Mouse (Mus musculus) limb, embryonic 14.5 days (tissue): ENCODE data around the gene Agl. TPM values are rescaled to one million over a fixed set of nuclear protein-coding genes. Genes with fewer than 3 reads are reported as not detected.

Experiments used
- ATAC-seq: fragments of 200-750 bp; cut with Nextera tagmentation; 2 replicates; pipeline ENCODE4 v1.8.0; 2017; ENCODE audit warnings: low read depth, moderate number of reproducible peaks, moderate TSS enrichment; ENCODE audit not compliant: low FRiP score
- DNase-seq: peaks from one replicate; pipeline ENCODE4 v3.0.0-alpha.2; 2015; ENCODE audit warnings: low spot score
- H3K27ac ChIP-seq: fragments of 300-500 bp; sonication (generic); replicated peaks from 2 replicates; pipeline ENCODE4 v1.5.1; 2014; ENCODE audit warnings: low read depth, mild to moderate bottlenecking, low read length, moderate library complexity, mixed read lengths
- H3K27me3 ChIP-seq: fragments of 300-500 bp; sonication (generic); 2 replicates; pipeline ENCODE4 v1.6.1; 2014; ENCODE audit warnings: low read length, mixed read lengths; ENCODE audit not compliant: control insufficient read depth, insufficient read depth
- H3K36me3 ChIP-seq: fragments of 300-500 bp; sonication (generic); 2 replicates; pipeline ENCODE4 v1.6.1; 2014; ENCODE audit warnings: mild to moderate bottlenecking, low read length, moderate library complexity, mixed read lengths; ENCODE audit not compliant: control insufficient read depth, insufficient read depth
- H3K4me1 ChIP-seq: fragments of 300-500 bp; sonication (generic); 2 replicates; pipeline ENCODE4 v1.6.1; 2014; ENCODE audit warnings: antibody characterized with exemption, low read length, mixed read lengths; ENCODE audit not compliant: control insufficient read depth, insufficient read depth
- H3K4me2 ChIP-seq: fragments of 300-500 bp; sonication (generic); replicated peaks from 2 replicates; pipeline ENCODE4 v1.6.1; 2014; ENCODE audit warnings: low read depth, mild to moderate bottlenecking, low read length, moderate library complexity; ENCODE audit not compliant: severe bottlenecking
- H3K4me3 ChIP-seq: fragments of 300-500 bp; sonication (generic); replicated peaks from 2 replicates; pipeline ENCODE4 v1.5.1; 2014; ENCODE audit warnings: low read length
- H3K9ac ChIP-seq: fragments of 300-500 bp; sonication (generic); 2 replicates; pipeline ENCODE4 v1.6.1; 2014; ENCODE audit warnings: mild to moderate bottlenecking, low read depth, low read length, moderate library complexity; ENCODE audit not compliant: severe bottlenecking
- H3K9me3 ChIP-seq: fragments of 300-500 bp; sonication (generic); 2 replicates; pipeline ENCODE4 v1.6.1; 2016; ENCODE audit warnings: low read length; ENCODE audit not compliant: control insufficient read depth
- POLR2A ChIP-seq: fragments of 200-500 bp; IDR thresholded peaks from 2 replicates; pipeline ENCODE4 v1.8.0; 2012; ENCODE audit warnings: inconsistent platforms, mild to moderate bottlenecking, moderate library complexity, borderline replicate concordance; ENCODE audit not compliant: insufficient read depth, insufficient read length; ENCODE audit errors: extremely low read depth
- WGBS: fragments of 180-500 bp; shearing (Covaris S2); extraction: QIAGEN DNeasy Blood & Tissue Kit; methylation state at CpG from one replicate; pipeline ENCODE4 v1.1.7; 2014; 5-methylcytosine and 5-hydroxymethylcytosine counted together
- polyA plus RNA-seq, 2 experiments: library from polyadenylated mRNA; depleted of rRNA in 1 of 2; stranded (reverse) in 1 of 2; unstranded in 1 of 2; fragments of >200 nt; fragmentation: Nextera tagmentation in 1 of 2; extraction: Ambion mirVana in 1 of 2; gene quantifications; 2 replicates each; pipeline versions ENCODE4 v1.2.1 to v1.2.3; 2012 to 2014

Gene Agl
- polyA plus RNA-seq, 2 experiments: 18.0 to 26.9 TPM

GRCm38 (mm10) chr3:116848099-116848498, 40.1 kb upstream of the Agl start:
- no peak overlapping the region for H3K27ac ChIP-seq
- no peak for TF ChIP-seq POLR2A
- H3K4me2 ChIP-seq: no peak overlapping the region
- no peak for DNase-seq
- no peaks in the 10 kb centered on the region for H3K36me3 ChIP-seq
- no peak overlapping the region for H3K9ac ChIP-seq
- no peak for ATAC-seq
- 82% methylated on average over 1 of the region's 1 CpGs for WGBS
- H3K9me3 ChIP-seq: no peaks in the 10 kb centered on the region
- no peaks in the 10 kb centered on the region for H3K4me1 ChIP-seq
- H3K27me3 ChIP-seq: no peaks in the 10 kb centered on the region
- no peak overlapping the region for H3K4me3 ChIP-seq

DNA sequence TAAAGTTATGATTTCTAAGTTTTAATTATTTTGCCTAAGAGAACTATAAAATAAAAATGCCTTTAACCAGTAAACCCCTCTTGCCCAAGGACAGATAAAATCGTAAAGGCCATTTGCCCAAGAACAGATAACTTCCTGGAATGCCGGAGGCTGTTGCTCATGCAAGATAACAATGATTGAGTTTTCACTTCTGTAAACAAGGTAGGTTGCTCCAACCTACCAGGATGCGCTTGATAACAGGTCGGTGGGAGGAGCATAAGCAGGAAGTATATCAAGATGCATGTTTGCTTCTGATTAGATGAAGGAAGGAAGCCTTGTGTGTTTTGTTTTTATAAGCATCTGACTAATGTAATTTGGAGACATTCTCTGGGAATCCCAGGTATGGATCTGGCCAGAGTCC, 38.1 kb upstream of the Agl start:
- no peaks in the 10 kb centered on the region for H3K36me3 ChIP-seq
- no peak overlapping the region for H3K27ac ChIP-seq
- no peaks in the 10 kb centered on the region for H3K27me3 ChIP-seq
- H3K9ac ChIP-seq: no peak overlapping the region
- H3K9me3 ChIP-seq: no peaks in the 10 kb centered on the region
- no peak for TF ChIP-seq POLR2A
- DNase-seq (no peak), ATAC-seq (no peak)
- no peak overlapping the region for H3K4me2 ChIP-seq
- WGBS: 72% methylated on average over 4 of the region's 4 CpGs
- no peak overlapping the region for H3K4me3 ChIP-seq
- H3K4me1 ChIP-seq: no peaks in the 10 kb centered on the region

- Histone ChIP-seq H3K9me3 (no peaks in the 10 kb centered on the region), H3K4me3 (no peak overlapping the region), H3K4me1 (no peaks in the 10 kb centered on the region), H3K4me2 (no peak overlapping the region), H3K9ac (no peak overlapping the region), H3K27ac (no peak overlapping the region), H3K27me3 (no peaks in the 10 kb centered on the region), H3K36me3 (no peaks in the 10 kb centered on the region)
- TF ChIP-seq POLR2A: no peak
- WGBS: 82% methylated on average over 10 of the region's 10 CpGs
- ATAC-seq: no peak
- no peak for DNase-seq
Measured at GRCm38 (mm10) chr3:116844880-116845579, 37.1 kb upstream of the Agl start.

DNA sequence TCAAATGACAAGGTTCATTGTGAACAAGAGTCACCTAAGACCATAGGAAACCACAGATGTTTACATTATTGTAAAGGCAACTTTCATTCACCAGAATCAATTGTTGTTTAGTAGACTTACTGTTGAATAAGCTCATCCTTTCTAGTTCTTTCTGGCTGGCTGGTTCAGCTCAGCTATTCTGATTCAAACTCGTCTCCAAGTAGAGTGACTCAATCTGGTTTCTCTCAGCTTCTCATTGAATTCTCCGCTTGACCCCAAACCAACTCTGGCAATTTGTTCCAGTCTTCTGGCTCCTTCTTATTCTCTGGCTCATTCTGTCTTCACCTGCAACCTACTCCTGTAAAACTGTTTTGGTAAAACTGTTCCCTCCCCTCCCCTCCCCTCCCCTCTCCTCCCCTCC, 33.3 kb upstream of the Agl start:
- WGBS: 73% methylated on average over 2 of the region's 2 CpGs

GRCm38 (mm10) chr3:116836681-116837475, 28.9 kb upstream of the Agl start:
- TF ChIP-seq POLR2A: no peak
- H3K9me3 ChIP-seq: no peaks in the 10 kb centered on the region
- no peak for DNase-seq

More for the DNA sequence above, 33.3 kb upstream of the Agl start:
- Histone ChIP-seq H3K9ac (no peak overlapping the region), H3K27ac (no peak overlapping the region), H3K4me1 (no peaks in the 10 kb centered on the region), H3K4me2 (no peak overlapping the region), H3K27me3 (no peaks in the 10 kb centered on the region), H3K9me3 (no peaks in the 10 kb centered on the region), H3K4me3 (no peak overlapping the region), H3K36me3 (no peaks in the 10 kb centered on the region)
- DNase-seq (no peak), ATAC-seq (no peak)
- no peak for TF ChIP-seq POLR2A

More at GRCm38 (mm10) chr3:116836681-116837475, 28.9 kb upstream of the Agl start:
- H3K36me3 ChIP-seq: no peaks in the 10 kb centered on the region
- 80% methylated on average over 23 of the region's 23 CpGs for WGBS
- H3K9ac ChIP-seq: no peak overlapping the region
- H3K4me3 ChIP-seq: no peak overlapping the region
- no peak for ATAC-seq
- no peaks in the 10 kb centered on the region for H3K4me1 ChIP-seq
- H3K27ac ChIP-seq: no peak overlapping the region
- no peaks in the 10 kb centered on the region for H3K27me3 ChIP-seq
- no peak overlapping the region for H3K4me2 ChIP-seq
